Mouse (Mus musculus): ENCODE results near the gene Hivep3. TPM values are rescaled to one million over a fixed set of nuclear protein-coding genes. Genes with fewer than 3 reads are reported as not detected.

Gene Hivep3
- total and polyA plus RNA-seq, 3 experiments: not detected

DNA sequence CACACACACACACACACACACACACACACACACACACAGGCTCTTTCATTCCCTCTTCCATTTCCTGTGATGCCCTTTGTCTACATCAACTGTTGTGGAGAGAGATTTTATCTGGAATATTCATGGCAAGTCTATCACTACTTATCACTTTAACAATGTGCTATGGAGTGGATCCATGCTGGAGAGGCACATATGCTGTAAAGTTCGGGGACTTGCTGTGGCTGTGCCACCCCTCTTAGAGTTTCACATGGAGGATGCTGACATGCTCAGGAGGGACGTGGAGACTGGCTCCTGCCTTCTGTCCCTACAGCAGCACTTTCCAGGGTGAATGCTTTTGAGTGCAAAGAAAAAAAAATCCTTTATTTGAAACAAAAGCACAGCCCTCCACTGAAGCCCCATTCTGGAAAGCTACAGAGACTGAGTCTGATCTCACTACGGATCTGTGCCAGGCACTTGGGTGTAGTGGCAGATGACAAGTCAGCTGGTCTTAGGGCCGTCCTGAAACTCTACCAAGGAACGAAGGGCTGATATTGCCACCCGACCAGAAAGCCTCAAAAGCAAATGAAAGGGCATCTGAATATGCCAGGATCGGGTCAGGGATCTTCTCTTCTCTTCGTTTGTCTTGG is 143.1 kb downstream of the Hivep3 start:
- no peak overlapping the region for H3K27ac ChIP-seq (ENCODE audit: control insufficient read depth, low read depth, low read length)
- no peak overlapping the region for H3K4me3 ChIP-seq (ENCODE audit: control insufficient read depth in 1 of 2, insufficient read depth in 1 of 2, low read depth in 2 of 2, low read length in 2 of 2)
- no peak for TF ChIP-seq HCFC1 (IDR thresholded peaks at IDR 0.05; ENCODE audit: low read depth, low read length)
- TF ChIP-seq ELF1 (IDR thresholded peaks at IDR 0.05; ENCODE audit: low read depth, low read length): no peak
- no peak for TF ChIP-seq JUND (IDR thresholded peaks at IDR 0.05; ENCODE audit: low read depth, low read length)
- no peak for TF ChIP-seq MAFK (IDR thresholded peaks at IDR 0.05; ENCODE audit: borderline replicate concordance, low read depth, low read length)
- TF ChIP-seq RAD21 (IDR thresholded peaks at IDR 0.05; ENCODE audit: low read depth, low read length): no peak
- no peak for TF ChIP-seq ETS1 (IDR thresholded peaks at IDR 0.05; ENCODE audit: low read depth, low read length)
- no peak for TF ChIP-seq CTCF (IDR thresholded peaks at IDR 0.05 in 2 of 3, conservative IDR thresholded peaks at IDR 0.05 in 1 of 3; ENCODE audit: control insufficient read depth in 1 of 3, insufficient read depth in 1 of 3, low read depth in 2 of 3, low read length in 3 of 3, poor library complexity in 1 of 3, severe bottlenecking in 1 of 3)
- TF ChIP-seq USF1 (IDR thresholded peaks at IDR 0.05; ENCODE audit: low read depth, low read length): no peak
- no peak for TF ChIP-seq MEF2A (IDR thresholded peaks at IDR 0.05; ENCODE audit: extremely low read depth, insufficient replicate concordance, low read depth, low read length, poor library complexity, severe bottlenecking)
- TF ChIP-seq UBTF (IDR thresholded peaks at IDR 0.05; ENCODE audit: borderline replicate concordance, insufficient read depth, low read depth, low read length): no peak
- no peak for TF ChIP-seq GATA1 (IDR thresholded peaks at IDR 0.05; ENCODE audit: low read depth, low read length)
- no peak for TF ChIP-seq ZNF384 (IDR thresholded peaks at IDR 0.05; ENCODE audit: low read depth, low read length)
- no peak for TF ChIP-seq ZKSCAN1 (IDR thresholded peaks at IDR 0.05; ENCODE audit: low read depth, low read length)
- no peak for TF ChIP-seq MYB (IDR thresholded peaks at IDR 0.05; ENCODE audit: low read depth, low read length)
- no peak for TF ChIP-seq POLR2AphosphoS2 (IDR thresholded peaks at IDR 0.05; ENCODE audit: low read length)
- no peak for TF ChIP-seq SIN3A (IDR thresholded peaks at IDR 0.05; ENCODE audit: low read length)
- TF ChIP-seq SMC3 (IDR thresholded peaks at IDR 0.05; ENCODE audit: low read depth, low read length): no peak
- TF ChIP-seq POLR2AphosphoS5 (IDR thresholded peaks at IDR 0.05; ENCODE audit: borderline replicate concordance, low read depth, low read length): no peak
- H3K79me2 ChIP-seq (ENCODE audit: control insufficient read depth, insufficient read depth, low read length, poor library complexity): no peaks in the 10 kb centered on the region
- H3K9ac ChIP-seq (ENCODE audit: control insufficient read depth, low read depth, low read length, poor library complexity, severe bottlenecking): no peak overlapping the region
- no peak for DNase-seq (ENCODE audit: low read depth, low spot score)
- no peaks in the 10 kb centered on the region for H3K4me1 ChIP-seq (ENCODE audit: control insufficient read depth in 1 of 2, insufficient read depth in 2 of 2, low read length in 2 of 2)
- no peaks in the 10 kb centered on the region for H3K36me3 ChIP-seq (ENCODE audit: control insufficient read depth in 1 of 2, insufficient read depth in 2 of 2, low read length in 2 of 2)
- no peaks in the 10 kb centered on the region for H3K9me3 ChIP-seq (replicated peaks; ENCODE audit: insufficient read depth, low read length)
- H3K27me3 ChIP-seq (ENCODE audit: control insufficient read depth in 1 of 2, insufficient read depth in 2 of 2, low read length in 2 of 2): no peaks in the 10 kb centered on the region; a peak in 1 of 4 replicates

- DNase-seq (ENCODE audit: low read depth, low spot score): no peak
- H3K27ac ChIP-seq (ENCODE audit: control insufficient read depth, low read depth, low read length): no peak overlapping the region
- H3K9me3 ChIP-seq (replicated peaks; ENCODE audit: insufficient read depth, low read length): no peaks in the 10 kb centered on the region
- TF ChIP-seq POLR2AphosphoS2 (IDR thresholded peaks at IDR 0.05; ENCODE audit: low read length) (no peak), POLR2AphosphoS5 (IDR thresholded peaks at IDR 0.05; ENCODE audit: borderline replicate concordance, low read depth, low read length) (no peak), ZMIZ1 (IDR thresholded peaks at IDR 0.05; ENCODE audit: low read depth, low read length) (no peak), JUND (IDR thresholded peaks at IDR 0.05; ENCODE audit: low read depth, low read length) (no peak)
- H3K4me3 ChIP-seq (ENCODE audit: control insufficient read depth in 1 of 2, insufficient read depth in 1 of 2, low read depth in 2 of 2, low read length in 2 of 2): no peak overlapping the region
- no peaks in the 10 kb centered on the region; a peak in 1 of 4 replicates for H3K27me3 ChIP-seq (ENCODE audit: control insufficient read depth in 1 of 2, insufficient read depth in 2 of 2, low read length in 2 of 2)
- no peaks in the 10 kb centered on the region for H3K79me2 ChIP-seq (ENCODE audit: control insufficient read depth, insufficient read depth, low read length, poor library complexity)
- H3K4me1 ChIP-seq (ENCODE audit: control insufficient read depth in 1 of 2, insufficient read depth in 2 of 2, low read length in 2 of 2): no peaks in the 10 kb centered on the region
- no peaks in the 10 kb centered on the region for H3K36me3 ChIP-seq (ENCODE audit: control insufficient read depth in 1 of 2, insufficient read depth in 2 of 2, low read length in 2 of 2)
- no peak overlapping the region for H3K9ac ChIP-seq (ENCODE audit: control insufficient read depth, low read depth, low read length, poor library complexity, severe bottlenecking)
Observed at GRCm38 (mm10) chr4:119878218-119878617, 144.6 kb downstream of the Hivep3 start.

Measured in MEL (cell line).